Mouse (Mus musculus): ENCODE data around the gene Sestd1. TPM values are rescaled to one million over a fixed set of nuclear protein-coding genes. Genes with fewer than 3 reads are reported as not detected.

The Sestd1 gene
- total RNA-seq, 2 experiments from 2014 or later: 66.7 to 71.9 TPM

GRCm38 (mm10) chr2:77272953-77273352, 7.4 kb downstream of the Sestd1 start:
- no peak for DNase-seq (ENCODE audit: low spot score in 2 of 2)

- DNase-seq (ENCODE audit: low spot score in 2 of 2): no peak
Measured at GRCm38 (mm10) chr2:77270781-77271180, 9.6 kb downstream of the Sestd1 start.

- no peak for DNase-seq (ENCODE audit: low spot score in 2 of 2)
Measured at GRCm38 (mm10) chr2:77270136-77270535, 10.3 kb downstream of the Sestd1 start.

- DNase-seq (ENCODE audit: low spot score in 2 of 2): no peak
Measured at GRCm38 (mm10) chr2:77268612-77269239, 11.7 kb downstream of the Sestd1 start.

GRCm38 (mm10) chr2:77266931-77267330, 13.5 kb downstream of the Sestd1 start:
- no peak for DNase-seq (ENCODE audit: low spot score in 2 of 2)

- DNase-seq (ENCODE audit: low spot score in 2 of 2): no peak
Measured at GRCm38 (mm10) chr2:77266011-77266410, 14.4 kb downstream of the Sestd1 start.

GRCm38 (mm10) chr2:77265301-77265700, 15.1 kb downstream of the Sestd1 start:
- DNase-seq (ENCODE audit: low spot score in 2 of 2): no peak

GRCm38 (mm10) chr2:77264550-77264949, 15.8 kb downstream of the Sestd1 start:
- DNase-seq (ENCODE audit: low spot score in 2 of 2): no peak

GRCm38 (mm10) chr2:77263477-77264435, 16.6 kb downstream of the Sestd1 start:
- DNase-seq (ENCODE audit: low spot score in 2 of 2): no peak

GRCm38 (mm10) chr2:77260134-77260533, 20.3 kb downstream of the Sestd1 start:
- DNase-seq (ENCODE audit: low spot score in 2 of 2): no peak

- no peak for DNase-seq (ENCODE audit: low spot score in 2 of 2)
Measured at GRCm38 (mm10) chr2:77253227-77253626, 27.2 kb downstream of the Sestd1 start.

GRCm38 (mm10) chr2:77251736-77252135, 28.7 kb downstream of the Sestd1 start:
- DNase-seq (ENCODE audit: low spot score in 2 of 2): no peak

GRCm38 (mm10) chr2:77249771-77250681, 30.4 kb downstream of the Sestd1 start:
- peak in 1 of 2 experiments; percentile 44 for DNase-seq (ENCODE audit: low spot score in 2 of 2)

GRCm38 (mm10) chr2:77248416-77248815, 32.0 kb downstream of the Sestd1 start:
- DNase-seq (ENCODE audit: low spot score in 2 of 2): no peak

GRCm38 (mm10) chr2:77247200-77247830, 33.1 kb downstream of the Sestd1 start:
- DNase-seq (ENCODE audit: low spot score in 2 of 2): no peak

- DNase-seq (ENCODE audit: low spot score in 2 of 2): no peak
Measured at GRCm38 (mm10) chr2:77245806-77246205, 34.6 kb downstream of the Sestd1 start.

GRCm38 (mm10) chr2:77242248-77242647, 38.1 kb downstream of the Sestd1 start:
- DNase-seq (ENCODE audit: low spot score in 2 of 2): no peak

- DNase-seq (ENCODE audit: low spot score in 2 of 2): no peak
Measured at GRCm38 (mm10) chr2:77238607-77239006, 41.8 kb downstream of the Sestd1 start.

GRCm38 (mm10) chr2:77238046-77238445, 42.3 kb downstream of the Sestd1 start:
- no peak for DNase-seq (ENCODE audit: low spot score in 2 of 2)

GRCm38 (mm10) chr2:77236860-77237259, 43.5 kb downstream of the Sestd1 start:
- DNase-seq (ENCODE audit: low spot score in 2 of 2): no peak

GRCm38 (mm10) chr2:77235896-77236295, 44.5 kb downstream of the Sestd1 start:
- DNase-seq (ENCODE audit: low spot score in 2 of 2): no peak

Measured in layer of hippocampus, postnatal 14 days (tissue).